Mouse (Mus musculus): Measurements from ENCODE around the gene Ccdc63.

Ccdc63 gene

GRCm38 (mm10) chr5:122116243-122116642 is 24.4 kb downstream of the Ccdc63 start:
- no peak for DNase-seq

GRCm38 (mm10) chr5:122115266-122115763 is 25.3 kb downstream of the Ccdc63 start:
- no peak for DNase-seq

GRCm38 (mm10) chr5:122114176-122114575 is 26.4 kb downstream of the Ccdc63 start:
- DNase-seq, result no peak

- DNase-seq, result no peak
These were observed 27.2 kb downstream of the Ccdc63 start for GRCm38 (mm10) chr5:122113450-122113849.

- no peak for DNase-seq
These were observed 28.7 kb downstream of the Ccdc63 start for GRCm38 (mm10) chr5:122111933-122112248.

- DNase-seq, result no peak
These were observed 29.3 kb downstream of the Ccdc63 start for GRCm38 (mm10) chr5:122111091-122111932.

- no peak for DNase-seq
These were observed 30.0 kb downstream of the Ccdc63 start for GRCm38 (mm10) chr5:122110625-122111024.

GRCm38 (mm10) chr5:122109325-122110060 is 31.1 kb downstream of the Ccdc63 start:
- no peak for DNase-seq

GRCm38 (mm10) chr5:122108104-122108503 is 32.5 kb downstream of the Ccdc63 start:
- DNase-seq, result no peak

GRCm38 (mm10) chr5:122106212-122106611 is 34.4 kb downstream of the Ccdc63 start:
- DNase-seq, result no peak

- DNase-seq, result no peak
These were observed 35.6 kb downstream of the Ccdc63 start for GRCm38 (mm10) chr5:122104981-122105380.

GRCm38 (mm10) chr5:122104201-122104600 is 36.4 kb downstream of the Ccdc63 start:
- no peak for DNase-seq

- DNase-seq, result no peak
These were observed 37.5 kb downstream of the Ccdc63 start for GRCm38 (mm10) chr5:122103075-122103474.

- no peak for DNase-seq
These were observed 38.1 kb downstream of the Ccdc63 start for GRCm38 (mm10) chr5:122102476-122103050.

GRCm38 (mm10) chr5:122094439-122094838 is 46.2 kb downstream of the Ccdc63 start:
- no peak for DNase-seq

- no peak for DNase-seq
These were observed 46.9 kb downstream of the Ccdc63 start for GRCm38 (mm10) chr5:122093734-122094133.

- no peak for DNase-seq
These were observed 47.8 kb downstream of the Ccdc63 start for GRCm38 (mm10) chr5:122092794-122093193.

- no peak for DNase-seq
These were observed 49.6 kb downstream of the Ccdc63 start for GRCm38 (mm10) chr5:122091070-122091469.

- no peak for DNase-seq
These were observed 51.0 kb downstream of the Ccdc63 start for GRCm38 (mm10) chr5:122089664-122090063.

GRCm38 (mm10) chr5:122088917-122089316 is 51.7 kb downstream of the Ccdc63 start:
- peak; percentile 74 for DNase-seq

GRCm38 (mm10) chr5:122086121-122086520 is 54.5 kb downstream of the Ccdc63 start:
- no peak for DNase-seq

- DNase-seq, result no peak
These were observed 55.3 kb downstream of the Ccdc63 start for GRCm38 (mm10) chr5:122085291-122085690.

GRCm38 (mm10) chr5:122084470-122084869 is 56.2 kb downstream of the Ccdc63 start:
- DNase-seq, result no peak

GRCm38 (mm10) chr5:122083282-122083681 is 57.3 kb downstream of the Ccdc63 start:
- DNase-seq, result no peak

Measured in cerebellum, adult 11-12 months (tissue).